Mouse (Mus musculus): ENCODE measurements around the gene Rpl26.

GRCm38 (mm10) chr11:68946001-68946400 lies 44.6 kb downstream of the Rpl26 start:
- TF ChIP-seq CTCF (IDR thresholded peaks at IDR 0.05; ENCODE audit: low read depth) (no peak), EP300 (IDR thresholded peaks at IDR 0.05; ENCODE audit: low read depth) (no peak)

Measured in liver, embryonic 14.5 days (tissue).